Mouse (Mus musculus) embryonic stem cell, embryonic (primary cell): ENCODE results near the gene March10.

Source experiments
- CTCF ChIA-PET, 4 experiments: fragments of 300-600 bp in 2 of 4; fragments of 350-600 bp in 2 of 4; sonication (Branson Sonifier 250); formaldehyde crosslinking; loops; one replicate each; lab custom pipeline; 2022; ENCODE audit warnings: inconsistent platforms in 2 of 4; lab: Charles Lee
- POLR2A ChIA-PET, 4 experiments: fragments of 300-600 bp in 2 of 4; fragments of 350-600 bp in 2 of 4; sonication (Branson Sonifier 250); formaldehyde crosslinking; loops; one replicate each; lab custom pipeline; 2022; ENCODE audit warnings: antibody characterized with exemption in 4 of 4, inconsistent platforms in 1 of 4; lab: Charles Lee

The March10 gene

GRCm38 (mm10) chr11:105468436-105468835 is 11.9 kb upstream of the March10 start:
- ChIA-PET POLR2A (interaction anchor here in 1 of 4 experiments (0.7 kb wide), 1 partner anchor 25 kb away, joined by 3 read pairs; no protein-coding TSS in a partner anchor), CTCF (interaction anchor here in 1 of 4 experiments (0.9 kb wide), 1 partner anchor 30 kb away, joined by 3 read pairs; no protein-coding TSS in a partner anchor)

- ChIA-PET POLR2A (interaction anchor here in 2 of 4 experiments (0.7 kb wide), 2 partner anchors 25 to 653 kb away, joined by 3 read pairs; no protein-coding TSS in a partner anchor), CTCF (no interaction called here)
Measured at GRCm38 (mm10) chr11:105467816-105468215, 11.3 kb upstream of the March10 start.

DNA sequence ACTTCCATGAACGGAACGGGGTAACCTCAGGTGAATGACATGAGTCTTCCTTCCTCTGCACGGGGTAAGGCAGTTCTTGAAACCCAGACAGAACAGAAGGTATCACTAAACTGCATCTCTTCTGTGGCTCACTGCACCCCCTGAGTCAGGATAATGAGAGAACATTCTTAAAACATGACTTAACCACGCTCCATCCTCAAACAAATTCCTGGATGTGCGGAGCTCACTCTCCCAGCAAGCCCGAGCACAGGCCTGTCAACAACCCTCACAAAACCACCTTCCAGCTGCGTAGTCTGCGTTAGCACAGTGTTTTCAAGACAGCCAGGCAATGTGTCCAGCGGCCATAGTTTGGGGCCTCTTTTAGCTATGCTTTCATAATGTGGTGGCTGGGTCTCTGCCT is 10.7 kb upstream of the March10 start:
- ChIA-PET POLR2A (interaction anchor here in 1 of 4 experiments (0.7 kb wide), 1 partner anchor 654 kb away, joined by 3 read pairs; no protein-coding TSS in a partner anchor), CTCF (no interaction called here)

DNA sequence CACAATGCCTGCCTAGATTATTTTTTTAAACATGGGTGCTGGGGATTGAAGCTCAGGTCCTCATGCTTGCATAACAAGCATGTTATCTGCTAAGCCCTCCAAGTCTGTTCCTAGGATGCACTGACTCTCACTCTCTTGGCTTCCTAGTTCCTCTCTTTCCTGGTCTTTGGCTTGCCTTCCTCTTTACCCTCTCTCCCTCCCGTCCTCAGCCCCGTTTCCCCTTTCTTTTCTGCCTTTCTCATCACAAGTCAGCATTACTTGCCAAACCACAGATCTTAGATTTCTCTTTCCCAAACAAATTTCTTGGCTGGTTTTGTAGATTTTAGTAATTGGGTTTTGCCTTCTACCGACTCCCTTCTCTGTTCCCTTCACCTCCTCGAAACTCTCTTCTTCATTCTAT is 10.2 kb upstream of the March10 start:
- POLR2A ChIA-PET, result interaction anchor here in 1 of 4 experiments (0.7 kb wide), 1 partner anchor 1846 kb away, joined by 3 read pairs; no protein-coding TSS in a partner anchor
- CTCF ChIA-PET, result no interaction called here

GRCm38 (mm10) chr11:105465488-105465887 is 9.0 kb upstream of the March10 start:
- ChIA-PET POLR2A (no interaction called here), CTCF (interaction anchor here in 1 of 4 experiments (0.6 kb wide), 1 partner anchor 433 kb away, joined by 3 read pairs; no protein-coding TSS in a partner anchor)

- ChIA-PET POLR2A (no interaction called here), CTCF (no interaction called here)
Measured at GRCm38 (mm10) chr11:105464430-105464967, 8.0 kb upstream of the March10 start.

GRCm38 (mm10) chr11:105459900-105460299 is 3.4 kb upstream of the March10 start:
- POLR2A ChIA-PET, result no interaction called here
- CTCF ChIA-PET, result interaction anchor here in 1 of 4 experiments (0.6 kb wide), 1 partner anchor 58 kb away, joined by 7 read pairs; no protein-coding TSS in a partner anchor

DNA sequence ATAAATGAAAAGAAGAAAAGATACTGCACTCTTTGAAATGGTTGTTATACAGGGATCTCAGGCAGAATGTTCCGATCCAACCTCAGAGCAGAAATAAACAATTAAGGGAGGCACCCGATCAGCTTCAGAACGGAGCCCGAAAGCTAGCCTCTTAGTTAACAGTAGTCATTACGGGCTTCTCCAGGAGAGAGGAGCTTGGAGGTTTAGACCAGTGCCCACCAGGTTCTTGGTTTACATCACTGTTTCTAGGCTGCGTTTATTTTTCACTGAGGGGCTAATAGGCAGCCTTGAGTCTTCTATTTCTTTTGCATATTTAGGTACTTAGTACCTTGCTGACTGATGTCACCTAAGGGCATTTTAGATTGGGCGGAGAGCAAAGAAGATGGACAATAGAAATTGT is 506 bp upstream of the March10 start:
- CTCF ChIA-PET, result interaction anchor here in 1 of 4 experiments (1.3 kb wide), 1 partner anchor 109 kb away, joined by 4 read pairs; no protein-coding TSS in a partner anchor
- POLR2A ChIA-PET, result no interaction called here

DNA sequence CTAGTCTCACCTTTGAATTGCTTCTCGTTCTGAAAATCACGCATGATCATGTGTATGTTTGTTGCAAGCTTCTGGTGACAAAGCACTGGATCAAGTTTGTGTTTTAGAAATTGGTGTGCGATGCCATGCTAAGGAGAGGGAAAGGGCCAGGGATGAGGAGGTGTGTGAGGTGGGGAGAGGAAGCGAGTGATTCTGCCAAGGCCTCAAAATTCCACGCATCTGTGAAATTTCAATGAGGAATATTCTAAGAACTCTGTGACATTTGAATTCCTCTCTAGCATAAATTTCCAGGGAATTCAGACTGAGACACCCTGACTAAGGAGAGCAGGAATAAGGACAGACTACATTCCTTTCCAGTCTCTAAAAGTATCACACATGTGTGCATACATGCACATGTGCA is 1.4 kb downstream of the March10 start:
- POLR2A ChIA-PET, result interaction anchor here in 1 of 4 experiments (0.7 kb wide), 1 partner anchor 11 kb away, joined by 3 read pairs; no protein-coding TSS in a partner anchor
- CTCF ChIA-PET, result interaction anchor here in 1 of 4 experiments (0.6 kb wide), 1 partner anchor 107 kb away, joined by 6 read pairs; no protein-coding TSS in a partner anchor

GRCm38 (mm10) chr11:105453084-105453483 is 3.5 kb downstream of the March10 start:
- POLR2A ChIA-PET, result interaction anchor here in 2 of 4 experiments (0.8 to 1.6 kb wide), 2 partner anchors 10 to 46 kb away, joined by 3 to 7 read pairs; no protein-coding TSS in a partner anchor

GRCm38 (mm10) chr11:105452504-105452903 is 4.0 kb downstream of the March10 start:
- POLR2A ChIA-PET, result interaction anchor here in 1 of 4 experiments (1.6 kb wide), 1 partner anchor 45 kb away, joined by 7 read pairs; no protein-coding TSS in a partner anchor
- CTCF ChIA-PET, result no interaction called here

More at GRCm38 (mm10) chr11:105453084-105453483, 3.5 kb downstream of the March10 start:
- CTCF ChIA-PET, result interaction anchor here in 1 of 4 experiments (0.6 kb wide), 1 partner anchor 473 kb away, joined by 17 read pairs; no protein-coding TSS in a partner anchor

- CTCF ChIA-PET, result interaction anchor here in 1 of 4 experiments (0.6 kb wide), 1 partner anchor 30 kb away, joined by 3 read pairs; no protein-coding TSS in a partner anchor
- POLR2A ChIA-PET, result no interaction called here
Measured at GRCm38 (mm10) chr11:105451553-105452135, 4.9 kb downstream of the March10 start.

- CTCF ChIA-PET, result no interaction called here
Measured at GRCm38 (mm10) chr11:105449581-105450315, 6.8 kb downstream of the March10 start.

DNA sequence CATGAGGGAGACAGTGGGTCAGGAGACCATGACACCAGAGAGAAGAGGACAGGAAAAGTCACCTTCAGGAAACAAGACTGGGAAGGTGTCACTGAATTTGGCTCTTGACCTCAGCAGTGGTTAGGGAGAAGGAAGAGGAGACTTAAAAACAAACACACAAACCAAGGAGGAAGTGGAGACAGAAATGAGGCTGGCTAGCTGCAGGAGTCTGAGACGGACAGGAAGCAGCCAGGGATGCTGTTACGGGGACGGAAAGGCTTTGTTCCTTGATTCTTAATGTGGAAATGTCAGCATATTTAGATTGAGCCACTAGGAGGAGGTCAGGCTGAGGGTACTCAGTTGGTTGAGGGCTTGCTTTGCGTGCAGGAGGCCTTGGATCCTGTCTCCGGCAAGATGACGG is 8.9 kb downstream of the March10 start:
- ChIA-PET CTCF (no interaction called here), POLR2A (no interaction called here)

More at GRCm38 (mm10) chr11:105449581-105450315, 6.8 kb downstream of the March10 start:
- POLR2A ChIA-PET, result no interaction called here

GRCm38 (mm10) chr11:105446221-105446620 is 10.3 kb downstream of the March10 start:
- CTCF ChIA-PET, result no interaction called here

DNA sequence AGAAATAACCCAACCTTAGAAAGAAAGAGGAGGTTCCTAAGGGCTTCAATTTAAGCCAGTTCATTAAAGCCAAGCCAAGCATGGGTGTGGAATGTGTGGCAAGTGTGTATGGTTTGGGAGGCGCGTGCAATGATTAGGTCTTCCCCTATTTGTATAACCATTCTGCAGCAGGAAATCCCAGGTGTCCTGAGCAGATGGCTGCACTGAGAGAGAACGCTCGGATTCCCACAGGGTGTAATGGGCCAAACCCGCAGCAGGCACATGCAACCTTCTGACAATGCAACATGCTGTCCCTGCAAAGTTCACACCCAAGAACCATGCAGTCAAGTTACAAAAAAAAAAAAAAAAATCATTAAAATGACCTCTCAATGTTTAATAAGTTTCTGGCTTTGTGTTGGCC is 10.8 kb downstream of the March10 start:
- CTCF ChIA-PET, result no interaction called here
- POLR2A ChIA-PET, result no interaction called here

More at GRCm38 (mm10) chr11:105446221-105446620, 10.3 kb downstream of the March10 start:
- POLR2A ChIA-PET, result interaction anchor here in 1 of 4 experiments (0.7 kb wide), 1 partner anchor 320 kb away, joined by 3 read pairs; no protein-coding TSS in a partner anchor

GRCm38 (mm10) chr11:105444929-105445328 is 11.6 kb downstream of the March10 start:
- POLR2A ChIA-PET, result interaction anchor here in 1 of 4 experiments (0.6 kb wide), 1 partner anchor 11 kb away, joined by 3 read pairs; no protein-coding TSS in a partner anchor
- CTCF ChIA-PET, result no interaction called here

DNA sequence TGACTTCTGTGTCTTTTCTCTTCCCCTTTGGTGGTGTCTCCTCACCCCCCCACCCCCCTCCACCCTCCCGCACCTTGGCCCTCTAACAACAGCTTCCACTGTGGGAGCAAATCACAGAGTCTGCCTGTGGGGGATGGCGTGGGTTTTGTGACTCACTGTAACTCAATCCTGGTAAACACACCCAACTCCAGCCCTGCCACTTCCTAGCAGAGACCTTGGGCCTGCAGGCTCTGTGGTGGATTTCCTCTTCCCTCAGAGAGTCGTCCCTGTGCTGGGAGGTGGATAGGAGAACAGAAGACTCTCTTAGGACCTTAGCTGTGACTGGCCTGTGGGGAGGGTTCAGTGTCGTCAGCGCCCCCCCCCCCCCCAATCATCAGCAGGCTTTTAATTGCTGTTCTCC is 13.0 kb downstream of the March10 start:
- CTCF ChIA-PET, result interaction anchor here in 1 of 4 experiments (0.6 kb wide), 1 partner anchor 172 kb away, joined by 5 read pairs; no protein-coding TSS in a partner anchor
- POLR2A ChIA-PET, result interaction anchor here in 2 of 4 experiments (0.6 to 0.7 kb wide), 2 partner anchors 25 to 1477 kb away, joined by 3 read pairs; no protein-coding TSS in a partner anchor

DNA sequence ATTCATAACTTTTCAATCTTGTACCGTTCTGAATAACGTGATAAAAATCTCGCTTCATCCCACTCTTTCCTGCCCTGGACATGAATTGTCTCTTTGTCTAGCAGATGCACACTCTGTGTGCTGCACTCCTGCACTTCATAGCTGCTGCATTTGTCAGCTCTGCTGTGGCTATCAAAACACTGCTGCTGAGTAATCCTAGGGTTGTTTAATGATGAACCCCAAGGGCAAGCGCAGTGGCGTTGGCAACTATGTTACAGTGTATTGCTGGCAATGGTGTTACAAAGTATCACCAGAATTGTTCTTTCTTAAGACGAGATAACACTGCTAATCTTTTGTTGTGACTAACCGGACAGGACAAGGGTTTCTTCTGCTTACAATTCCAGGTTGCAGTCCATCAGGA is 16.7 kb downstream of the March10 start:
- ChIA-PET POLR2A (no interaction called here), CTCF (no interaction called here)
